Comparison of ENCODE assay signal across 7 mouse cellular contexts in the genomic region with DNA sequence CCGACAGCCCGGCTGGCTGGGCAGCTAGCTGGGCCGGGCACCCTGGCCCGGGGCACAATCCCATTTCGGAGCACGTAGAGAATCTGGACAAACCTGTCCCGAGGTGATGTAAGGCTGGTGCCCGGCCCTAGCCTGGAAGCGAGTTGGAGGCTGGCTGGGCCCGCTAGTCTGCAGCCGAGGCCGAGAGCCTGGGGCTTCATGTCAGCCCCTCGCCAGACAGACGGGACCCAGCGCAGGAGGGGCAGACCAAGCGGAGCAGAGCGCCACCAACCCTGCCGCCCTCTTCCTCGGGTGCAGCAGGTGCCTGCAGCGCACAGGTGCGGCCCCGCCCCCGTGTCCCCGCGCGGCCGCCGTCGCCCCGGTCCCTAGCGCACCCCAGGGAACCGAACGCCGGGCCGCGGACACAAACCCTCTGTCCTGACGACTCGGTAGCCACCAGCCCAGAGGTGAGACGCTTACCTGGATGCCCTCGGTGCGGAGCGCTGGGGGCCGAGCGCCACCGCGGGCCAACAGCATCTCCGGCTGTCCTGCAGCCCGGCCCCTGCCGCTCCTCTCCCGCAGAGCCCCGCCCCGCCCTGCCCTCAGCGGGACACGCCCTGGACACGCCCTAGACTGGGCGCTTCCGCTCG.
DNase-seq lines count a peak whose midpoint lies in the region; ATAC-seq and TF ChIP-seq lines count a peak whose summit lies in the region.

No protein-coding gene starts in this region.

- no peak overlapping the region for H3K27ac ChIP-seq in thymus, adult 2 months (ENCODE audit: control insufficient read depth, insufficient read depth, low read length)
- peak overlapping the region; percentile 65; the same call in 1 of the 2 replicates for H3K27ac ChIP-seq in embryonic facial prominence, embryonic 14.5 days (replicated peaks; ENCODE audit: low read depth, low read length)
- H3K27ac ChIP-seq in hindbrain, postnatal 0 days: peak overlapping the region; percentile 76
- H3K27ac ChIP-seq in midbrain, embryonic 10.5 days (replicated peaks): peak overlapping the region; percentile 88

- no peak for TF ChIP-seq POLR2A in thymus, adult 2 months (IDR thresholded peaks at IDR 0.05; ENCODE audit: control insufficient read depth, extremely low read depth, insufficient read depth, low read length, poor library complexity)

- DNase-seq in thymus, adult 2 months: no peak
- no peak for DNase-seq in thymus, adult 18-20 months
- DNase-seq in embryonic facial prominence, embryonic 14.5 days (ENCODE audit: low spot score): peak; percentile 36
- DNase-seq in hindbrain, postnatal 0 days (ENCODE audit: low spot score): no peak
- no peak for DNase-seq in midbrain, embryonic 10.5 days (ENCODE audit: low spot score)
- no peak for DNase-seq in adrenal gland, adult 2 months
- no peak for DNase-seq in right cerebral cortex, postnatal 10 days (ENCODE audit: low spot score in 2 of 2)

- peak overlapping the region; percentile 91 for H3K4me2 ChIP-seq in embryonic facial prominence, embryonic 14.5 days (ENCODE audit: low read depth, low read length)
- peak overlapping the region; percentile 55 for H3K4me2 ChIP-seq in hindbrain, postnatal 0 days (ENCODE audit: low read depth, low read length)

- H3K36me3 ChIP-seq in thymus, adult 2 months (ENCODE audit: control insufficient read depth, insufficient read depth, low read length): peaks cover 1% of the 10 kb centered on the region
- peaks cover 15% of the 10 kb centered on the region for H3K36me3 ChIP-seq in embryonic facial prominence, embryonic 14.5 days (ENCODE audit: control insufficient read depth, insufficient read depth, low read length)
- peaks cover 7% of the 10 kb centered on the region; the same call in 1 of the 2 replicates for H3K36me3 ChIP-seq in hindbrain, postnatal 0 days (ENCODE audit: insufficient read depth, low read length)
- H3K36me3 ChIP-seq in midbrain, embryonic 10.5 days: peaks cover 16% of the 10 kb centered on the region

- peaks cover 5% of the 10 kb centered on the region for H3K4me1 ChIP-seq in thymus, adult 2 months (replicated peaks; ENCODE audit: control insufficient read depth, insufficient read depth, low read length)
- peaks cover 9% of the 10 kb centered on the region; the same call in 1 of the 2 replicates for H3K4me1 ChIP-seq in embryonic facial prominence, embryonic 14.5 days (ENCODE audit: control insufficient read depth, insufficient read depth, low read length)
- H3K4me1 ChIP-seq in hindbrain, postnatal 0 days (ENCODE audit: insufficient read depth, low read length): peaks cover 6% of the 10 kb centered on the region
- peaks cover 40% of the 10 kb centered on the region for H3K4me1 ChIP-seq in midbrain, embryonic 10.5 days

- peak; percentile 39 for ATAC-seq in embryonic facial prominence, embryonic 14.5 days (ENCODE audit: low read depth)
- no peak; the same call in none of the 2 replicates for ATAC-seq in hindbrain, postnatal 0 days

- TF ChIP-seq CTCF in thymus, adult 2 months (IDR thresholded peaks at IDR 0.05; ENCODE audit: borderline replicate concordance, control insufficient read depth, extremely low read depth, insufficient read depth, low read length, poor library complexity): no peak
- TF ChIP-seq CTCF in hindbrain, postnatal 0 days (IDR thresholded peaks at IDR 0.05; ENCODE audit: low read depth): 0 out of 2 replicates have a peak, but pooled peaks have one; percentile 7

- WGBS in thymus, adult 2 months: under 1% methylated on average over 58 of the region's 58 CpGs
- WGBS in embryonic facial prominence, embryonic 14.5 days: 2% methylated on average over 16 of the region's 58 CpGs
- 1% methylated on average over 57 of the region's 58 CpGs for WGBS in hindbrain, postnatal 0 days
- 1% methylated on average over 52 of the region's 58 CpGs for WGBS in midbrain, embryonic 10.5 days

- H3K27me3 ChIP-seq in thymus, adult 2 months (ENCODE audit: control insufficient read depth, insufficient read depth, low read length): no peaks in the 10 kb centered on the region
- no peaks in the 10 kb centered on the region for H3K27me3 ChIP-seq in embryonic facial prominence, embryonic 14.5 days (replicated peaks; ENCODE audit: control insufficient read depth, insufficient read depth, low read length)
- H3K27me3 ChIP-seq in hindbrain, postnatal 0 days (ENCODE audit: insufficient read depth, low read length): no peaks in the 10 kb centered on the region
- no peaks in the 10 kb centered on the region for H3K27me3 ChIP-seq in midbrain, embryonic 10.5 days (ENCODE audit: low read depth, poor library complexity, severe bottlenecking)

- H3K9ac ChIP-seq in embryonic facial prominence, embryonic 14.5 days (ENCODE audit: low read depth, low read length): peak overlapping the region; percentile 85
- peak overlapping the region; percentile 86 for H3K9ac ChIP-seq in hindbrain, postnatal 0 days (replicated peaks; ENCODE audit: low read length)

- H3K4me3 ChIP-seq in thymus, adult 2 months (ENCODE audit: control insufficient read depth, insufficient read depth, low read length): peak overlapping the region; percentile 84
- peak overlapping the region; percentile 93 for H3K4me3 ChIP-seq in embryonic facial prominence, embryonic 14.5 days (ENCODE audit: low read depth, low read length)
- H3K4me3 ChIP-seq in hindbrain, postnatal 0 days (ENCODE audit: low read length): peak overlapping the region; percentile 98
- peak overlapping the region; percentile 99 for H3K4me3 ChIP-seq in midbrain, embryonic 10.5 days

- H3K9me3 ChIP-seq in embryonic facial prominence, embryonic 14.5 days (ENCODE audit: control insufficient read depth, low read length): no peaks in the 10 kb centered on the region
- no peaks in the 10 kb centered on the region for H3K9me3 ChIP-seq in hindbrain, postnatal 0 days (ENCODE audit: low read length)
- H3K9me3 ChIP-seq in midbrain, embryonic 10.5 days (replicated peaks): no peaks in the 10 kb centered on the region
